Mouse (Mus musculus): ENCODE data around the gene Gm20696. TPM values are rescaled to one million over a fixed set of nuclear protein-coding genes. Genes with fewer than 3 reads are reported as not detected.

The Gm20696 gene
- polyA plus RNA-seq, 1 experiment = 1.8 TPM

GRCm38 (mm10) chr6:99470906-99471305 is 195.7 kb downstream of the Gm20696 start:
- TF ChIP-seq POLR2A (IDR thresholded peaks at IDR 0.05; ENCODE audit: borderline replicate concordance, extremely low read depth, insufficient read depth, insufficient read length, poor library complexity, severe bottlenecking) (no peak), CTCF (IDR thresholded peaks at IDR 0.05; ENCODE audit: borderline replicate concordance, extremely low read depth, insufficient read depth, insufficient read length) (no peak)
- no peak for DNase-seq (ENCODE audit: low read depth)

- TF ChIP-seq CTCF (IDR thresholded peaks at IDR 0.05; ENCODE audit: borderline replicate concordance, extremely low read depth, insufficient read depth, insufficient read length) (no peak), POLR2A (IDR thresholded peaks at IDR 0.05; ENCODE audit: borderline replicate concordance, extremely low read depth, insufficient read depth, insufficient read length, poor library complexity, severe bottlenecking) (no peak)
- no peak for DNase-seq (ENCODE audit: low read depth)
Measured at GRCm38 (mm10) chr6:99469134-99469834, 197.3 kb downstream of the Gm20696 start.

- TF ChIP-seq POLR2A (IDR thresholded peaks at IDR 0.05; ENCODE audit: borderline replicate concordance, extremely low read depth, insufficient read depth, insufficient read length, poor library complexity, severe bottlenecking) = no peak
- TF ChIP-seq CTCF (IDR thresholded peaks at IDR 0.05; ENCODE audit: borderline replicate concordance, extremely low read depth, insufficient read depth, insufficient read length) = no peak
Measured at GRCm38 (mm10) chr6:99467831-99468230, 198.8 kb downstream of the Gm20696 start.

GRCm38 (mm10) chr6:99467109-99467508 is 199.5 kb downstream of the Gm20696 start:
- TF ChIP-seq POLR2A (IDR thresholded peaks at IDR 0.05; ENCODE audit: borderline replicate concordance, extremely low read depth, insufficient read depth, insufficient read length, poor library complexity, severe bottlenecking) = no peak
- TF ChIP-seq CTCF (IDR thresholded peaks at IDR 0.05; ENCODE audit: borderline replicate concordance, extremely low read depth, insufficient read depth, insufficient read length) = no peak
- no peak for DNase-seq (ENCODE audit: low read depth)

More at GRCm38 (mm10) chr6:99467831-99468230, 198.8 kb downstream of the Gm20696 start:
- DNase-seq (ENCODE audit: low read depth) = no peak

GRCm38 (mm10) chr6:99466354-99466753 is 200.2 kb downstream of the Gm20696 start:
- no peak for DNase-seq (ENCODE audit: low read depth)
- TF ChIP-seq POLR2A (IDR thresholded peaks at IDR 0.05; ENCODE audit: borderline replicate concordance, extremely low read depth, insufficient read depth, insufficient read length, poor library complexity, severe bottlenecking) (no peak), CTCF (IDR thresholded peaks at IDR 0.05; ENCODE audit: borderline replicate concordance, extremely low read depth, insufficient read depth, insufficient read length) (no peak)

- TF ChIP-seq CTCF (IDR thresholded peaks at IDR 0.05; ENCODE audit: borderline replicate concordance, extremely low read depth, insufficient read depth, insufficient read length) (no peak), POLR2A (IDR thresholded peaks at IDR 0.05; ENCODE audit: borderline replicate concordance, extremely low read depth, insufficient read depth, insufficient read length, poor library complexity, severe bottlenecking) (no peak)
- peak; percentile 82 for DNase-seq (ENCODE audit: low read depth)
Measured at GRCm38 (mm10) chr6:99464449-99464848, 202.1 kb downstream of the Gm20696 start.

- peak; percentile 56 for DNase-seq (ENCODE audit: low read depth)
Measured at GRCm38 (mm10) chr6:99463906-99464305, 202.7 kb downstream of the Gm20696 start.

GRCm38 (mm10) chr6:99458775-99459174 is 207.8 kb downstream of the Gm20696 start:
- no peak for TF ChIP-seq CTCF (IDR thresholded peaks at IDR 0.05; ENCODE audit: borderline replicate concordance, extremely low read depth, insufficient read depth, insufficient read length)
- TF ChIP-seq POLR2A (IDR thresholded peaks at IDR 0.05; ENCODE audit: borderline replicate concordance, extremely low read depth, insufficient read depth, insufficient read length, poor library complexity, severe bottlenecking) = no peak
- no peak for DNase-seq (ENCODE audit: low read depth)

More at GRCm38 (mm10) chr6:99463906-99464305, 202.7 kb downstream of the Gm20696 start:
- no peak for TF ChIP-seq POLR2A (IDR thresholded peaks at IDR 0.05; ENCODE audit: borderline replicate concordance, extremely low read depth, insufficient read depth, insufficient read length, poor library complexity, severe bottlenecking)
- no peak for TF ChIP-seq CTCF (IDR thresholded peaks at IDR 0.05; ENCODE audit: borderline replicate concordance, extremely low read depth, insufficient read depth, insufficient read length)

- DNase-seq (ENCODE audit: low read depth) = no peak
- TF ChIP-seq CTCF (IDR thresholded peaks at IDR 0.05; ENCODE audit: borderline replicate concordance, extremely low read depth, insufficient read depth, insufficient read length) (no peak), POLR2A (IDR thresholded peaks at IDR 0.05; ENCODE audit: borderline replicate concordance, extremely low read depth, insufficient read depth, insufficient read length, poor library complexity, severe bottlenecking) (no peak)
Measured at GRCm38 (mm10) chr6:99453763-99454520, 212.7 kb downstream of the Gm20696 start.

GRCm38 (mm10) chr6:99452638-99453185 is 213.9 kb downstream of the Gm20696 start:
- DNase-seq (ENCODE audit: low read depth) = no peak

GRCm38 (mm10) chr6:99451479-99451878 is 215.1 kb downstream of the Gm20696 start:
- no peak for TF ChIP-seq CTCF (IDR thresholded peaks at IDR 0.05; ENCODE audit: borderline replicate concordance, extremely low read depth, insufficient read depth, insufficient read length)
- TF ChIP-seq POLR2A (IDR thresholded peaks at IDR 0.05; ENCODE audit: borderline replicate concordance, extremely low read depth, insufficient read depth, insufficient read length, poor library complexity, severe bottlenecking) = no peak
- no peak for DNase-seq (ENCODE audit: low read depth)

More at GRCm38 (mm10) chr6:99452638-99453185, 213.9 kb downstream of the Gm20696 start:
- TF ChIP-seq POLR2A (IDR thresholded peaks at IDR 0.05; ENCODE audit: borderline replicate concordance, extremely low read depth, insufficient read depth, insufficient read length, poor library complexity, severe bottlenecking) = no peak
- TF ChIP-seq CTCF (IDR thresholded peaks at IDR 0.05; ENCODE audit: borderline replicate concordance, extremely low read depth, insufficient read depth, insufficient read length) = no peak

Data from brain, embryonic 14.5 days (tissue).